ENCODE assay signal across 17 mouse cellular contexts in the genomic region with DNA sequence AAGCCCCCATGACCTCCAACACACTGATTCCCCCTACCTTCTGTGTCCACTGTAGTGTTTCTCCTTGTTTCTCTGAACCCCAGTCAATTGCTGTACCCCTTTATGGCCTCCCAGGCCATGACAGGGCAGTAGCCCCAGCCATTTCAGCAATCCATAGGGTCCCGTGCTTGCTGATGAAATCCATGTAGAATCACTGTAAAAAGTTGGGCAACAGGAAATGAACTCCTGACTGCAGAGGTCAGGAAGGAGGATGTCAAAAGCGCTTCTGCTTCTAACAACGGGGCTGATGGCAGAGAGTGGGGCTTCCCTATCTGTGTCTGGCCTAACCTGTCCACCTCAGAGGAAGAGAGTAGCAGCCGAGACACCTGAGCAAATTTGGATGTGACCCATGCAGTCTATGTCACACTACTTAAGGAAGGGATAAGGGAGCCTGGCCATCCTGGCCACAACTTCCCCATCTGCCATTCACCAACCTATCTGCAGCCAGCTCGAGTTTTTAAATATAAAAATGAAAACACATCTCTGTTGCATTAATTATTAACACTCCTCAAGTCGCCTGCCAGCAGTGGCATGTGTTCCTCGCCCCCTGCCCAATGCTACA. TPM values are rescaled to one million over a fixed set of nuclear protein-coding genes. Genes with fewer than 3 reads are reported as not detected.
A peak's percentile ranks its signal among the peaks of the same experiment; 100 is the strongest.
DNase-seq lines count a peak whose midpoint lies in the region; ATAC-seq and TF ChIP-seq lines count a peak whose summit lies in the region.
"Had no signal": no experiment of that assay in that cellular context is flagged by ENCODE, and none has a peak within 500 bp of the region (broad histone marks: within the 10 kb centered on the region; RNA-seq: fewer than 3 reads in every experiment).

No protein-coding gene starts in this region.

- H3K36me3 ChIP-seq in hindbrain, embryonic 10.5 days: no peaks in the 10 kb centered on the region
- no peaks in the 10 kb centered on the region for H3K36me3 ChIP-seq in hindbrain, embryonic 16.5 days (ENCODE audit: control insufficient read depth, insufficient read depth, low read length)
- H3K36me3 ChIP-seq: forebrain, embryonic 12.5 days; hindbrain, embryonic 12.5 days; kidney, embryonic 15.5 days had no signal

- H3K9ac ChIP-seq in hindbrain, embryonic 16.5 days (ENCODE audit: low read depth, low read length): no peak overlapping the region
- H3K9ac ChIP-seq: forebrain, embryonic 12.5 days; hindbrain, embryonic 12.5 days; kidney, embryonic 15.5 days had no signal

- no peaks in the 10 kb centered on the region for H3K27me3 ChIP-seq in hindbrain, embryonic 10.5 days (ENCODE audit: insufficient read depth, poor library complexity, severe bottlenecking)
- no peaks in the 10 kb centered on the region for H3K27me3 ChIP-seq in hindbrain, embryonic 16.5 days (replicated peaks; ENCODE audit: control insufficient read depth, insufficient read depth, low read length)
- H3K27me3 ChIP-seq: forebrain, embryonic 12.5 days; hindbrain, embryonic 12.5 days; kidney, embryonic 15.5 days had no signal

- DNase-seq in hindbrain, embryonic 10.5 days (ENCODE audit: low spot score): no peak
- peak; percentile 20 for DNase-seq in 416B (ENCODE audit: low read depth)
- no peak for DNase-seq in spleen, postnatal 36 days (ENCODE audit: low spot score in 2 of 2)
- no peak for DNase-seq in thymus, postnatal 14 days
- DNase-seq: adrenal gland, postnatal 36 days; embryo, embryonic 11 days; heart, adult 18-20 months; midbrain, embryonic 14.5 days had no signal

- H3K4me2 ChIP-seq in hindbrain, embryonic 16.5 days (ENCODE audit: low read length): no peak overlapping the region
- H3K4me2 ChIP-seq: forebrain, embryonic 12.5 days; hindbrain, embryonic 12.5 days; kidney, embryonic 15.5 days; liver, embryonic 11.5 days had no signal

- H3K9me3 ChIP-seq in hindbrain, embryonic 10.5 days: no peaks in the 10 kb centered on the region
- no peaks in the 10 kb centered on the region for H3K9me3 ChIP-seq in hindbrain, embryonic 16.5 days (ENCODE audit: control insufficient read depth, low read length)
- H3K9me3 ChIP-seq: forebrain, embryonic 12.5 days; hindbrain, embryonic 12.5 days; kidney, embryonic 15.5 days had no signal

- no peak for TF ChIP-seq POLR2A in bone marrow, adult 2 months (IDR thresholded peaks at IDR 0.05; ENCODE audit: borderline replicate concordance, control insufficient read depth, low read depth, low read length)

- WGBS in hindbrain, embryonic 10.5 days: 75% methylated on average over 7 of the region's 7 CpGs
- 74% methylated on average over 7 of the region's 7 CpGs for WGBS in hindbrain, embryonic 16.5 days
- WGBS in bone marrow, adult 2 months: 11% methylated on average over 7 of the region's 7 CpGs

- no peak for ATAC-seq in hindbrain, embryonic 16.5 days
- ATAC-seq in megakaryocyte, adult 5-6 weeks (ENCODE audit: poor library complexity, severe bottlenecking): peak; percentile 86

- peak overlapping the region; percentile 12; the same call in 1 of the 2 replicates for H3K27ac ChIP-seq in hindbrain, embryonic 10.5 days
- no peak overlapping the region for H3K27ac ChIP-seq in hindbrain, embryonic 16.5 days (ENCODE audit: low read depth, low read length)
- H3K27ac ChIP-seq in bone marrow, adult 2 months (ENCODE audit: control insufficient read depth, insufficient read depth, low read depth, low read length, poor library complexity): peak overlapping the region; percentile 4; the same call in 1 of the 2 replicates
- H3K27ac ChIP-seq: forebrain, embryonic 12.5 days; hindbrain, embryonic 12.5 days; kidney, embryonic 15.5 days had no signal

- no peak for TF ChIP-seq CTCF in bone marrow, adult 2 months (IDR thresholded peaks at IDR 0.05; ENCODE audit: control insufficient read depth, insufficient read depth, low read length)

- H3K4me1 ChIP-seq in hindbrain, embryonic 10.5 days (replicated peaks): peaks cover 11% of the 10 kb centered on the region
- no peaks in the 10 kb centered on the region for H3K4me1 ChIP-seq in hindbrain, embryonic 16.5 days (ENCODE audit: control insufficient read depth, insufficient read depth, low read depth, low read length)
- H3K4me1 ChIP-seq in bone marrow, adult 2 months (ENCODE audit: control insufficient read depth, insufficient read depth, low read length): peaks cover 12% of the 10 kb centered on the region
- H3K4me1 ChIP-seq: forebrain, embryonic 12.5 days; hindbrain, embryonic 12.5 days had no signal

- H3K4me3 ChIP-seq in hindbrain, embryonic 10.5 days: no peak overlapping the region
- H3K4me3 ChIP-seq in hindbrain, embryonic 16.5 days (ENCODE audit: low read length): no peak overlapping the region
- no peak overlapping the region for H3K4me3 ChIP-seq in bone marrow, adult 2 months (replicated peaks; ENCODE audit: control insufficient read depth, low read depth, low read length)
- H3K4me3 ChIP-seq: forebrain, embryonic 12.5 days; hindbrain, embryonic 12.5 days; kidney, embryonic 15.5 days had no signal

RNA-seq across cellular contexts. Expression of a gene that starts 15.5 kb away (rescaled TPM):
- polyA plus RNA-seq in hindbrain, embryonic 10.5 days (2016; fragmentation: Nextera tagmentation; extraction: Ambion mirVana): 0.62 and 1.1 TPM in 2 replicates
- 30.4 and 32.4 TPM in 2 replicates for polyA plus RNA-seq in hindbrain, embryonic 16.5 days (2015; fragmentation: Nextera tagmentation; extraction: Ambion mirVana)
- 0.65 TPM in 1 of 2 replicates, not detected in the other for polyA plus RNA-seq in bone marrow, adult 2 months (2011; ENCODE audit: insufficient read depth, insufficient read length, low replicate concordance, missing spikeins)
- not detected in 2 replicates for total RNA-seq in megakaryocyte, adult 5-6 weeks (2015)
- not detected in 2 replicates for total RNA-seq in megakaryocyte, adult 5-6 weeks (2017)
- polyA plus RNA-seq: spleen, adult 2 months; thymus, postnatal 0 days had no signal

RNA-seq across cellular contexts. Expression of a gene that starts 15.8 kb away (rescaled TPM):
- polyA plus RNA-seq in hindbrain, embryonic 10.5 days (2016; fragmentation: Nextera tagmentation; extraction: Ambion mirVana): 78.2 and 88.3 TPM in 2 replicates
- polyA plus RNA-seq in hindbrain, embryonic 16.5 days (2015; fragmentation: Nextera tagmentation; extraction: Ambion mirVana): 49.6 and 67.9 TPM in 2 replicates
- 0.74 and 9.4 TPM in 2 replicates for polyA plus RNA-seq in bone marrow, adult 2 months (2011; ENCODE audit: insufficient read depth, insufficient read length, low replicate concordance, missing spikeins)
- not detected in 2 replicates for total RNA-seq in megakaryocyte, adult 5-6 weeks (2015)
- not detected in 2 replicates for total RNA-seq in megakaryocyte, adult 5-6 weeks (2017)

RNA-seq across cellular contexts. Expression of a gene that starts 24.8 kb away (rescaled TPM):
- 99.5 and 107 TPM in 2 replicates for polyA plus RNA-seq in hindbrain, embryonic 10.5 days (2016; fragmentation: Nextera tagmentation; extraction: Ambion mirVana)
- 63.3 and 73.1 TPM in 2 replicates for polyA plus RNA-seq in hindbrain, embryonic 16.5 days (2015; fragmentation: Nextera tagmentation; extraction: Ambion mirVana)
- polyA plus RNA-seq in bone marrow, adult 2 months (2011; ENCODE audit: insufficient read depth, insufficient read length, low replicate concordance, missing spikeins): 8.4 and 16.3 TPM in 2 replicates
- 16.2 and 17.7 TPM in 2 replicates for total RNA-seq in megakaryocyte, adult 5-6 weeks (2015)
- total RNA-seq in megakaryocyte, adult 5-6 weeks (2017): 15.4 and 21.4 TPM in 2 replicates

RNA-seq across cellular contexts. Expression of a gene that starts 35.5 kb away (rescaled TPM):
- 51.9 and 54.7 TPM in 2 replicates for polyA plus RNA-seq in hindbrain, embryonic 10.5 days (2016; fragmentation: Nextera tagmentation; extraction: Ambion mirVana)
- polyA plus RNA-seq in hindbrain, embryonic 16.5 days (2015; fragmentation: Nextera tagmentation; extraction: Ambion mirVana): 35.2 and 36.2 TPM in 2 replicates
- 1.1 TPM in 1 of 2 replicates, not detected in the other for polyA plus RNA-seq in bone marrow, adult 2 months (2011; ENCODE audit: insufficient read depth, insufficient read length, low replicate concordance, missing spikeins)
- total RNA-seq in megakaryocyte, adult 5-6 weeks (2015): not detected in 2 replicates
- total RNA-seq in megakaryocyte, adult 5-6 weeks (2017): 0.26 TPM in 1 of 2 replicates, not detected in the other

Comparison
In these comparisons a context has a peak if more than half of its experiments do, and no peak if none do; other contexts are left out.
1. RNA of a gene that starts 15.5 kb away (polyA plus RNA-seq): 30.4 to 32.4 TPM in hindbrain, embryonic 16.5 days; 0.62 to 1.1 TPM in hindbrain, embryonic 10.5 days and 0.65 TPM in bone marrow, adult 2 months; every median in the first group is over 10 times any median in the second.